Mouse (Mus musculus) liver, postnatal 0 days (tissue): ENCODE data around the gene 1700034J05Rik. TPM values are rescaled to one million over a fixed set of nuclear protein-coding genes. Genes with fewer than 3 reads are reported as not detected.
A peak's percentile ranks its signal among the peaks of the same experiment; 100 is the strongest.

Source experiments
- ATAC-seq: fragments of 200-750 bp; cut with Nextera tagmentation; 2 replicates; pipeline ENCODE4 v1.8.0; 2017; ENCODE audit warnings: mild to moderate bottlenecking, moderate library complexity
- DNase-seq: peaks from one replicate; pipeline ENCODE4 v3.0.0-alpha.2; 2016
- H3K27ac ChIP-seq: fragments of 300-500 bp; sonication (generic); 2 replicates; pipeline ENCODE4 v1.5.1; 2014; ENCODE audit warnings: antibody characterized with exemption, moderate library complexity, mild to moderate bottlenecking, low read depth
- H3K27me3 ChIP-seq: fragments of 300-500 bp; sonication (generic); 2 replicates; pipeline ENCODE4 v1.6.1; 2014; ENCODE audit warnings: low read length, control low read depth, mixed read lengths; ENCODE audit not compliant: insufficient read depth
- H3K36me3 ChIP-seq: fragments of 300-500 bp; sonication (generic); replicated peaks from 2 replicates; pipeline ENCODE4 v1.6.1; 2014; ENCODE audit warnings: mild to moderate bottlenecking, control low read depth, low read length, moderate library complexity, mixed read lengths; ENCODE audit not compliant: insufficient read depth
- H3K4me1 ChIP-seq: fragments of 300-500 bp; sonication (generic); 2 replicates; pipeline ENCODE4 v1.6.1; 2014; ENCODE audit warnings: antibody characterized with exemption, mild to moderate bottlenecking, control low read depth; ENCODE audit not compliant: insufficient read depth
- H3K4me2 ChIP-seq: fragments of 300-500 bp; sonication (generic); 2 replicates; pipeline ENCODE4 v1.6.1; 2014; ENCODE audit warnings: low read depth, mild to moderate bottlenecking, low read length, moderate library complexity, mixed read lengths
- H3K4me3 ChIP-seq: fragments of 300-500 bp; sonication (generic); 2 replicates; pipeline ENCODE4 v1.5.1; 2014; ENCODE audit warnings: low read depth, low read length
- H3K9ac ChIP-seq: fragments of 300-500 bp; sonication (generic); replicated peaks from 2 replicates; pipeline ENCODE4 v1.6.1; 2014; ENCODE audit warnings: mild to moderate bottlenecking, moderate library complexity
- H3K9me3 ChIP-seq: fragments of 300-500 bp; sonication (generic); 2 replicates; pipeline ENCODE4 v1.6.1; 2016; ENCODE audit warnings: mild to moderate bottlenecking, control low read depth, low read length, mixed read lengths
- CTCF ChIP-seq: sonication (generic); IDR thresholded peaks from 2 replicates; pipeline ENCODE4 v1.5.1; 2016; ENCODE audit warnings: antibody characterized with exemption, low read depth
- EP300 ChIP-seq: IDR thresholded peaks from 2 replicates; pipeline ENCODE4 v1.6.1; 2016; ENCODE audit warnings: antibody characterized with exemption, low read depth, mild to moderate bottlenecking
- WGBS: fragments of 180-500 bp; shearing (Covaris S2); extraction: QIAGEN DNeasy Blood & Tissue Kit; methylation state at CpG from one replicate; pipeline ENCODE4 v1.1.7; 2014; ENCODE audit not compliant: insufficient replicate concordance; 5-methylcytosine and 5-hydroxymethylcytosine counted together
- polyA plus RNA-seq: library from polyadenylated mRNA; unstranded; fragments of >200 nt; fragmentation: Nextera tagmentation; extraction: Ambion mirVana; gene quantifications from 2 replicates; pipeline ENCODE4 v1.2.1, GENCODE M21; 2015

1700034J05Rik gene
- polyA plus RNA-seq, 1 experiment from 2014 or later: 0.05 TPM

GRCm38 (mm10) chr6:146909725-146910489 lies 44.3 kb downstream of the 1700034J05Rik start:
- no peak for TF ChIP-seq EP300
- H3K36me3 ChIP-seq: no peaks in the 10 kb centered on the region
- H3K4me2 ChIP-seq: no peak overlapping the region
- no peak overlapping the region for H3K9ac ChIP-seq
- H3K4me1 ChIP-seq: peaks cover 39% of the 10 kb centered on the region
- no peaks in the 10 kb centered on the region for H3K27me3 ChIP-seq
- DNase-seq (no peak), ATAC-seq (no peak)
- no peak overlapping the region for H3K4me3 ChIP-seq
- 69% methylated on average over 5 of the region's 5 CpGs for WGBS
- no peak overlapping the region for H3K27ac ChIP-seq
- no peaks in the 10 kb centered on the region for H3K9me3 ChIP-seq

GRCm38 (mm10) chr6:146908801-146909200 lies 45.4 kb downstream of the 1700034J05Rik start:
- H3K4me3 ChIP-seq: no peak overlapping the region
- H3K4me1 ChIP-seq: peaks cover 36% of the 10 kb centered on the region
- WGBS: 25% methylated on average over 2 of the region's 2 CpGs

GRCm38 (mm10) chr6:146907795-146908190 lies 46.4 kb downstream of the 1700034J05Rik start:
- no peak overlapping the region for H3K4me2 ChIP-seq
- H3K4me3 ChIP-seq: no peak overlapping the region
- H3K4me1 ChIP-seq: peaks cover 33% of the 10 kb centered on the region
- ATAC-seq: peak; percentile 85
- peak overlapping the region; percentile 69 for H3K27ac ChIP-seq
- H3K9ac ChIP-seq: no peak overlapping the region
- TF ChIP-seq CTCF: no peak
- TF ChIP-seq EP300: peak; percentile 43; the same call in 1 of the 2 replicates
- no peaks in the 10 kb centered on the region for H3K36me3 ChIP-seq
- H3K27me3 ChIP-seq: no peaks in the 10 kb centered on the region
- 69% methylated on average over 1 of the region's 1 CpGs for WGBS
- DNase-seq: peak; percentile 47
- no peaks in the 10 kb centered on the region for H3K9me3 ChIP-seq

More at GRCm38 (mm10) chr6:146908801-146909200, 45.4 kb downstream of the 1700034J05Rik start:
- H3K27me3 ChIP-seq: no peaks in the 10 kb centered on the region
- no peak for TF ChIP-seq CTCF
- no peak for TF ChIP-seq EP300
- DNase-seq (no peak), ATAC-seq (no peak)
- H3K4me2 ChIP-seq: no peak overlapping the region
- peak overlapping the region; percentile 26; the same call in 1 of the 2 replicates for H3K27ac ChIP-seq
- no peaks in the 10 kb centered on the region for H3K36me3 ChIP-seq
- H3K9me3 ChIP-seq: no peaks in the 10 kb centered on the region
- no peak overlapping the region for H3K9ac ChIP-seq

DNA sequence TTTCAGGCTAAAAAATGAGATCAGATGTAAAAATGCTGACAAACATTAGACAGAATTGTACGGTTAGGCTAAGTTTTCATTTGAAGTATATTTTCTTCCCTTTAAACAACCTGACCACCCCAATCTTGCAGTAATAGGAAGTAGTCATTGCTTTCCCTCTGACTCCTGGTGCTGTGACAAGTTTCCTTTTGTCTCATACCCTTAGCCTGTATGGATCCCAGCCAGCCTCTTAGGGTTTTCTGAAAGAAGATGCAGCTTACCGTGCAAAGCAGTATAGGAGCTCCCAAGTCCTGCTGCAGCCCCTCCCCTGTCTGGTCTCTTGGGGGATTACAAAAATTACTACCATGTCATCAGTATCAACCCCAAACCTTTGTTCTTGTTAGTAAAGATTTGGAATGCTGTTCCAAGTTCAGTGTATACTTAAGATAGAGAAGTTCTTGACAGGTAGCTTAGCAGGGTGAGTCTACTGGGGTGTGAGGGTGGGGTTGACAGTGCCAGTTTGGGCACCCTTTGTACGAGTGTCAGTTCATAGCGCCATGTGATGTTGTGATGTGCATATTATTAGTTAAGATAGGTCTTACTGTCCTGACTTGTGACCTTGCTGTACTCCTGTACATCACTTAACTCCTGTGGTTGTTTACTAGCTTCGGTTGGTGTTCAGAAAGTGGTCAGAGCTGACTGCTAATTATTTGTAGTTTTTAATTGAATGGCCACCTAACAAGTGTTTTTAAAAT lies 47.0 kb downstream of the 1700034J05Rik start:
- Histone ChIP-seq H3K4me2 (no peak overlapping the region), H3K36me3 (no peaks in the 10 kb centered on the region), H3K9me3 (no peaks in the 10 kb centered on the region), H3K27me3 (no peaks in the 10 kb centered on the region), H3K27ac (peak overlapping the region; percentile 69), H3K4me1 (peaks cover 29% of the 10 kb centered on the region), H3K4me3 (no peak overlapping the region), H3K9ac (no peak overlapping the region)
- no peak for TF ChIP-seq EP300
- TF ChIP-seq CTCF: no peak
- ATAC-seq: peak; percentile 51
- no peak for DNase-seq
- 58% methylated on average over 5 of the region's 5 CpGs for WGBS

DNA sequence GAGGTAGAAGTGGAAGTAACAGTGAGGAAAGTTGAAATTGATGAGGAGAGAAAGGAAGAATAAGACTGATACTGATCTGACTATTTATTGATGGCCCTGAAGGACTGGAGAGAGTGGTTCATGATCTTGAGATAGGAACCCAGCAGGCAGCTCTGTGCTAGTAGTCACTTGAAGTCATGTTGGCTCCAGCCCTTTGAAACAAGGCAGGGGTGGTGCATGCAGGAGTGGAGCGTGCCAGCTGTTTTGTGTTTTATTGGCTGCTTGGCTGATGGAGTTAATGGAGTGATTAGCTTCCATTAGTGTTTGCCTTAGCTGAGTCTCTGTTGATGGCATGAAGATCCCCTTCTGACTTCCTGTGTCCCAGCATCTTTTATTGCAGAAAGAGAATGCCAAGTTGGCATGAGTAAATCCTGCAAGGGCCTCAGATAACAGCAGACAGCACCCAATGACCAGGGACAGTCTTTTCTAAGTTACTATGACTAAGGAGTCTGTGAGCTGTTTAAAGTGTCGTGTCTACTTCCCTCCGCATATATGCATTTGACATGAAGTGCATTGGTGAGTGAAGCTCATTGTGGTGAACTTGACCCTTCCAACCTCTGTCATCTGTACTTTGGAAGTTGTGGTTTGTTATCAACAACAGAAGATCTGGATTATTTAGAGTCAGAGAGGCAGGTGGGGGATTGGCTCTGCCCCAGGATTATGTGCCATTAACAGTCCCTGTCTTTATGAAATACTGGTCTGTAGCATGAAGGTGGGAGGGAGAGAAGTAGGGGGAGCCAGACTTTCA lies 48.0 kb downstream of the 1700034J05Rik start:
- ATAC-seq (no peak), DNase-seq (no peak)
- no peak overlapping the region for H3K9ac ChIP-seq
- peaks cover 29% of the 10 kb centered on the region for H3K4me1 ChIP-seq
- H3K4me2 ChIP-seq: no peak overlapping the region
- peak overlapping the region; percentile 69 for H3K27ac ChIP-seq
- H3K4me3 ChIP-seq: no peak overlapping the region
- no peaks in the 10 kb centered on the region for H3K27me3 ChIP-seq
- WGBS: 71% methylated on average over 3 of the region's 3 CpGs
- no peaks in the 10 kb centered on the region for H3K36me3 ChIP-seq
- no peaks in the 10 kb centered on the region for H3K9me3 ChIP-seq
- TF ChIP-seq EP300 (no peak), CTCF (no peak)

- peak overlapping the region; percentile 41; the same call in 1 of the 2 replicates for H3K27ac ChIP-seq
- H3K9ac ChIP-seq: no peak overlapping the region
- H3K9me3 ChIP-seq: no peaks in the 10 kb centered on the region
- no peak for DNase-seq
- peak; percentile 49; the same call in 1 of the 2 replicates for ATAC-seq
- no peaks in the 10 kb centered on the region for H3K27me3 ChIP-seq
- no peak overlapping the region for H3K4me2 ChIP-seq
- H3K4me3 ChIP-seq: no peak overlapping the region
- no peaks in the 10 kb centered on the region for H3K36me3 ChIP-seq
- 53% methylated on average over 3 of the region's 3 CpGs for WGBS
- TF ChIP-seq CTCF: no peak
- peaks cover 24% of the 10 kb centered on the region for H3K4me1 ChIP-seq
Measured at GRCm38 (mm10) chr6:146904707-146905106, 49.5 kb downstream of the 1700034J05Rik start.
